Mouse (Mus musculus): Measurements from ENCODE around the gene Cdc34. TPM values are rescaled to one million over a fixed set of nuclear protein-coding genes. Genes with fewer than 3 reads are reported as not detected.

The Cdc34 gene
- polyA plus RNA-seq (2014; fragmentation: Nextera tagmentation; extraction: Ambion mirVana) = 213 and 236 TPM in 2 replicates

DNA sequence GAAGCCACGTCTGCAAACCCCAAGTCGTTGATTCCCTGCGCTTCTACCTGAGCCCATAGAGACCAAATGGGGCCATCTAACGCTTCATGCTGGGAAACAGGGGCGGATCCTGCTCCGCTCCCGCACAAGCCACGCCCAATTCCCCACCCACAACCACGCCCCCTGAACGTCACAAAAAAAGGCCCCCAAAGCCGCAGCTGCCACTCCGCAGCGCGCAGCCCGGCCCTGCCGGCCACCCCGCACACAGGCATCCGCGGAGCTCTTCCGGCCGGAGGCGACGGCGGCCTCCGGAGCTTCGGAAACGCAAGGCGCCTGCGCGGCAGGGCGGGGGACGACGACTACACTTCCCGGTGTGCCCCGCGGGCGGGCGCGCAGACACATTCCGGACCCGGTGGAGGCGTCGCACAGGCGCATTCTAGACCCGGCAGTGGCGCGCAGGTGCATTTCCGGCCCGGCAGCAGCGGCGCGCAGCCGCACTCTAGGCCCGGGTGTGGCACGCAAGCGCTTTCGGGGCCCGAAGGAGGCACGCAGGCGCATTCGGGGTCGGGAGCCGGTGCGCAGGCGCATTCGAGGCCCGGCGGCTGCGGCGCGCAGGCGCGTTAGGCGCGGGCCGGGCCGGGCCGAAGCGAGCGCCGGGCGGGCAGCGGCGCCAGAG is at the start of gene Cdc34:
Cdc34 (plus strand) TSS at position 605 of the 655 bp plus-strand sequence.
- H3K27ac ChIP-seq (ENCODE audit: low read depth, low read length) = peak within 1 kb of the TSS; percentile 87
- under 1% methylated on average over 79 of the region's 84 CpGs for WGBS
- peak within 1 kb of the TSS; percentile 87 for H3K9ac ChIP-seq (ENCODE audit: low read depth, low read length)
- no peaks in the 10 kb centered on the region for H3K27me3 ChIP-seq (replicated peaks; ENCODE audit: control insufficient read depth, insufficient read depth, low read length)
- no peaks in the 10 kb centered on the region for H3K9me3 ChIP-seq (ENCODE audit: control insufficient read depth, low read length)
- H3K36me3 ChIP-seq (ENCODE audit: control insufficient read depth, insufficient read depth, low read length) = peaks cover 24% of the 10 kb centered on the region
- peaks cover 24% of the 10 kb centered on the region for H3K4me1 ChIP-seq (replicated peaks; ENCODE audit: control insufficient read depth, insufficient read depth, low read length)
- peak within 1 kb of the TSS; percentile 91 for H3K4me3 ChIP-seq (ENCODE audit: low read depth, low read length)
- ATAC-seq (replicated peaks; ENCODE audit: low FRiP score) (peak; percentile 92), DNase-seq (ENCODE audit: low spot score) (peak; percentile 98)
- H3K4me2 ChIP-seq = peak within 1 kb of the TSS; percentile 97

DNA sequence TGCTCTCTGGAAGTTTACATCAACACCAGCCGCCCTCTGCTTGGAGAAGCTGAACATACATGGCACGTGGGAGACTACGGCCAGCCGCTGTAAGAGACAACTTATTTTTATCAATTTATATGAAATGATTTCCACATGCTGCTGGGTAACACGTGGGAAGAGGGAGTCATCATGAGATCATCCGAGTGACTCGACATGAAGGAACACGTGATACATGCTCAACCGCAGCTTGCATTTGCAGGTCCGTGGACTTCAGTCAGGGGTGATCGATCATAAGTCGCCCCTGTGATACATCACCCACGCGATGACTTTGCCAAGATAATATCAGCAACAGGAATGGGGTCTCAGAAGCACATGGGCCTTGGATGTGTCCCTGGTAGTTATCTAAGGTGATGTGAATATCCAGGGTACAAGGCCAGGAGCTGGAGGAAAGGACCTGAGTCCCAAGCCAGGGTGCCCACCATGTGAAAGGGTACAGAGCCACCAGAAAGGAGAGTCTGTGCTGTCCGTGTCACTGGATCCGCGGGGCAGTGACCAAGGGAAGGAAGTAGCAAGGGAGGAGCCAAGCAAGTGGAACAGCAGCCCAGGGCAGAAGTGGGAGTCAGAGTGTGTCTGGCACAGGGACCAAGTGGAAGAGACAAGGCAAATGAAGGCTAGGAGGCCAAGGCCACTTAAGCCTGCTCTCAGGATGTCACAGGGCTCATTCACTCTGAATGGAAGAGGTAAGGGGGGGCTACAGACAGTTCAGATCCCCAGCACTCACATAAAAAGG is 48.8 kb upstream of the Cdc34 start:
- DNase-seq (ENCODE audit: low spot score) = no peak
- Histone ChIP-seq H3K27me3 (replicated peaks; ENCODE audit: control insufficient read depth, insufficient read depth, low read length) (peaks cover 29% of the 10 kb centered on the region), H3K36me3 (ENCODE audit: control insufficient read depth, insufficient read depth, low read length) (no peaks in the 10 kb centered on the region), H3K4me3 (ENCODE audit: low read depth, low read length) (no peak overlapping the region), H3K4me1 (replicated peaks; ENCODE audit: control insufficient read depth, insufficient read depth, low read length) (0 out of 2 replicates have a peak, but pooled peaks cover 3% of the 10 kb centered on the region), H3K9ac (ENCODE audit: low read depth, low read length) (no peak overlapping the region), H3K4me2 (no peak overlapping the region), H3K27ac (ENCODE audit: low read depth, low read length) (no peak overlapping the region), H3K9me3 (ENCODE audit: control insufficient read depth, low read length) (no peaks in the 10 kb centered on the region)
- WGBS = 73% methylated on average over 17 of the region's 17 CpGs
- no peak for ATAC-seq (replicated peaks; ENCODE audit: low FRiP score)

DNA sequence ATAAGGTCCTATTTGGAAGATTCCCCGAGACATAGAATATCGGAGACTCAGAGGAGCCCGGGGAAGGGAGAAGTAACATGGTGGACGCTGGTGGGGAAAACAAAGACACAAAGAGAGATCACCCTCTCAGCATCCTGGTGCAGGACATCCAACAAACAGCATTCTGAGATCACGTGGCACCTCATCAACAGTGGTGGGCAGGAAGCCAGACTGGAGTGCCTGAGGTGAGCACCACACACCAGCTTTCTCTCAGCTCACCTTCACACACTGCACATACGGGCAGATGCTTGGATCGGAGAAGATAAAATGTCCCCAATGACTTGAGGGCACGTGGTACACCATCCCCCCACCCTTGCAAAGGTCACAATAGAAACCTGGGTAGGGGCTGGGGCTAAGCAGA is 45.7 kb upstream of the Cdc34 start:
- WGBS = 73% methylated on average over 8 of the region's 8 CpGs

DNA sequence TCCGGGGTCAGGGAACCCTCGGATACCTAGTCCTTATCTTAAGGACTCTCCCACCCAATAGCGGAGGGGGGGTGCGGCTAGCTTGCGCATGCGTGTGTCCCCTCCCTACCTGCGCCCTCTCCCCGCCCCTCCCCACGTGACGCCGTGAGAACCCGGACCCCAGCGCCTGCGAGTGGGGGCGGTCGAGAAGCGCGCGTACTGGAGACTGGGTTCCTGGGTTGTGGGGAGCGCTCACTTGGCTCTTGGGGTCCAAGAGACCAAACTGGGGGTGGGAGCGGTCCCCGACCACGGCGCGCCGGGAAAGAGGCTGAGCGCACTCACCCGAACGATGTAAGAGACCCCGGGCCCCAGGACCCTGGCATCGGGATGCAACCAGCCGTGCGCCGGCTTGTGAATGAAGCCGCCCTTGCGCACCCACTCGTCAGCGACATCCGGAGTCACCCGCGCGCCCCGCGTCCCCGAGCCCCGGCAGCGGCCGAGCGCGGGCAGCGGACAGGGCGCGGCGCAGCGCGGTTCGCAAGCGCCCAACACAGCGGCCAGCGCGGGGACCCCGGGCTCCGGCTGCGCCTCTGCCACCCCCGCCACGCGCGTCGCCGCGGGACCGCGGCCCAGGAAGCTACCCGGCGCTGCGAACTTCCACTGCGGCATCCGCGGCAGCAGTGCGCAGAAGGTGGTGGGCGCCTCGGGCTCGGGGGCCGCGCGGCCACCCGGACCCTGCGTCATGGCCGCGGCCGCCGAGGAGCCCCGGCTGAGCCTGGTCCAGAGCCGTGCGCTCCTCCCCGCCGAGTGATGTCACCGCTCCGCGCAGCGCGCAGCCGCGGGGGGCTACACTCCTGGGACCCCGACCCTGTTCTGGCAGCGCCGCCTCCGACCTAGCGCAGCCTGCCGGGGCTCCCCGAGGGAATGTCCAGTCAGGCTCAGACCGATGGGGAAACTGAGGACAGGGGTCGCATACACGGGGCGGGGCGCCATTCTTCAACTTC is 44.6 kb upstream of the Cdc34 start, which contains the start of gene Shc2:
Shc2 (minus strand) TSS at position 791 of the 983 bp plus-strand sequence.
- no peaks in the 10 kb centered on the region for H3K36me3 ChIP-seq (ENCODE audit: control insufficient read depth, insufficient read depth, low read length)
- H3K27me3 ChIP-seq (replicated peaks; ENCODE audit: control insufficient read depth, insufficient read depth, low read length) = peaks cover 46% of the 10 kb centered on the region
- ATAC-seq (replicated peaks; ENCODE audit: low FRiP score) (peak; percentile 38; the same call in 1 of the 2 replicates), DNase-seq (ENCODE audit: low spot score) (peak; percentile 51)
- H3K4me1 ChIP-seq (replicated peaks; ENCODE audit: control insufficient read depth, insufficient read depth, low read length) = peaks cover 8% of the 10 kb centered on the region; the same call in 1 of the 2 replicates
- peak within 1 kb of the TSS; percentile 61 for H3K4me3 ChIP-seq (ENCODE audit: low read depth, low read length)
- H3K27ac ChIP-seq (ENCODE audit: low read depth, low read length) = no peak within 1 kb of the TSS
- peak within 1 kb of the TSS; percentile 51 for H3K9ac ChIP-seq (ENCODE audit: low read depth, low read length)
- H3K9me3 ChIP-seq (ENCODE audit: control insufficient read depth, low read length) = no peaks in the 10 kb centered on the region
- 1% methylated on average over 116 of the region's 116 CpGs for WGBS
- H3K4me2 ChIP-seq = peak within 1 kb of the TSS; percentile 74

More for the DNA sequence above, 45.7 kb upstream of the Cdc34 start:
- H3K9me3 ChIP-seq (ENCODE audit: control insufficient read depth, low read length) = no peaks in the 10 kb centered on the region
- H3K27me3 ChIP-seq (replicated peaks; ENCODE audit: control insufficient read depth, insufficient read depth, low read length) = peaks cover 46% of the 10 kb centered on the region
- H3K36me3 ChIP-seq (ENCODE audit: control insufficient read depth, insufficient read depth, low read length) = no peaks in the 10 kb centered on the region
- no peak overlapping the region for H3K27ac ChIP-seq (ENCODE audit: low read depth, low read length)
- DNase-seq (ENCODE audit: low spot score) = no peak
- no peak overlapping the region for H3K4me2 ChIP-seq
- no peak for ATAC-seq (replicated peaks; ENCODE audit: low FRiP score)
- H3K4me3 ChIP-seq (ENCODE audit: low read depth, low read length) = no peak overlapping the region
- H3K4me1 ChIP-seq (replicated peaks; ENCODE audit: control insufficient read depth, insufficient read depth, low read length) = peaks cover 8% of the 10 kb centered on the region; the same call in 1 of the 2 replicates
- no peak overlapping the region for H3K9ac ChIP-seq (ENCODE audit: low read depth, low read length)

DNA sequence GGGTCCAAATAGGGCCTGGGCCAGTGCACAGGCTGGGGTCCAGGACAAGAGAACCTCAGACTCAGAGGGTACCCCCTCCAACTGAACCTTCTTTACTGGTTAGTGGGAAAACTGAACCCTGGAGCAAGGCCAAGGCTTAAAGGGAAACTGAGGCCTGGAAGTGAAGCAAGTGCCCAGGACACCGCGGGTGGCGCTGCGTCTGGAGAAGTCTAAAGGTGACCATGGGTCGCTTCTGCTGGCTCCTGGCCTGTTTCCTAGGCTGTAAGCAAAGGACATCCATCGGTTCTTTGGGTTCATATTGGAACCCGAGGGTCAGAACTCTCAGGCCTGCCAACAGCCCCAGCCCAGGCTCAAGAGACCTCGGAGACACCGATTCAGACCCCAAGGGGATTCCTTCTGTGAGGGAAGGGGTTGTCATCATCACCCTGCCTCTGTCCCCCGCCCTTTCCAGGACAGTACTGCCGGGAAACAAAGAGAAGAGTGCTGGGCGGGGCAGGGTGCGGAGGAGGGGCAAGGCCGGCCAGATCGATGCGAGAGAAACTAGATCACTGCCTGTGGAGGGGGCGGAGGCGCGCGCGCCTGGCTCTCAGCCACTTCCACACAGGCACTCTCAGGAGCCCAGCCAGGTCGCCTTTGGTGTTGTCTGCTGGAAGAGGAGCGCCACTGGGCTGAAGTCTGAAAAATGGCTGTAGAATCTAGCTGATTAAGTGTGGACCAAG is 43.4 kb upstream of the Cdc34 start:
- Histone ChIP-seq H3K4me2 (peak overlapping the region; percentile 44), H3K4me3 (ENCODE audit: low read depth, low read length) (no peak overlapping the region)
- 7% methylated on average over 23 of the region's 23 CpGs for WGBS

DNA sequence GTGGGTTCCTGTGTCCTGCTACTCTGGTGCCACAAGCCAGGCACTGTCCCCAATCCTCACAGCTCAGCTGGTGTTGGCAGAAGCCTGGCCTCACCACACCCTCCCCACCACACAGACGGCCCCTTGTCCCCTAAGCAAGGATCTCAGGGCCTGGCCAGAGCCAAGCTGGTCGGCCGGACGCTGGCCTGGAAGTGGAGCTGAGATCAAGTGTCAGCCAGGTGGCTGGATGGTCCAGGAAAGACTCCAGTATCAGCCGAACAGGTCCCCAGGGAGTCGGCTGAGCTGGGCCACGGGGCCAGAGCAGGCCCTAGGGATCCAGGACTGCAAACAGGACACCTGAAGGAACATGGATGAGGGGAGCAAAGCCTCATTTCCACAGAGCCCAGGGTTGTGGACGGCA is 36.3 kb upstream of the Cdc34 start, which contains the start of gene Odf3l2:
Odf3l2 (minus strand) TSS at position 28 of the 400 bp plus-strand sequence.
- 73% methylated on average over 8 of the region's 8 CpGs for WGBS
- ATAC-seq (replicated peaks; ENCODE audit: low FRiP score) (no peak), DNase-seq (ENCODE audit: low spot score) (no peak)
- Histone ChIP-seq H3K9me3 (ENCODE audit: control insufficient read depth, low read length) (no peaks in the 10 kb centered on the region), H3K27ac (ENCODE audit: low read depth, low read length) (no peak within 1 kb of the TSS), H3K4me1 (replicated peaks; ENCODE audit: control insufficient read depth, insufficient read depth, low read length) (no peaks in the 10 kb centered on the region), H3K27me3 (replicated peaks; ENCODE audit: control insufficient read depth, insufficient read depth, low read length) (no peaks in the 10 kb centered on the region; the same call in 1 of the 2 replicates), H3K9ac (ENCODE audit: low read depth, low read length) (no peak within 1 kb of the TSS), H3K4me2 (no peak within 1 kb of the TSS), H3K36me3 (ENCODE audit: control insufficient read depth, insufficient read depth, low read length) (no peaks in the 10 kb centered on the region), H3K4me3 (ENCODE audit: low read depth, low read length) (no peak within 1 kb of the TSS)

More for the DNA sequence above, 43.4 kb upstream of the Cdc34 start:
- peaks cover 46% of the 10 kb centered on the region for H3K27me3 ChIP-seq (replicated peaks; ENCODE audit: control insufficient read depth, insufficient read depth, low read length)
- no peak for ATAC-seq (replicated peaks; ENCODE audit: low FRiP score)
- no peak for DNase-seq (ENCODE audit: low spot score)
- H3K27ac ChIP-seq (ENCODE audit: low read depth, low read length) = no peak overlapping the region
- no peak overlapping the region; the same call in 1 of the 2 replicates for H3K9ac ChIP-seq (ENCODE audit: low read depth, low read length)
- H3K36me3 ChIP-seq (ENCODE audit: control insufficient read depth, insufficient read depth, low read length) = no peaks in the 10 kb centered on the region
- H3K4me1 ChIP-seq (replicated peaks; ENCODE audit: control insufficient read depth, insufficient read depth, low read length) = peaks cover 8% of the 10 kb centered on the region; the same call in 1 of the 2 replicates
- no peaks in the 10 kb centered on the region for H3K9me3 ChIP-seq (ENCODE audit: control insufficient read depth, low read length)

DNA sequence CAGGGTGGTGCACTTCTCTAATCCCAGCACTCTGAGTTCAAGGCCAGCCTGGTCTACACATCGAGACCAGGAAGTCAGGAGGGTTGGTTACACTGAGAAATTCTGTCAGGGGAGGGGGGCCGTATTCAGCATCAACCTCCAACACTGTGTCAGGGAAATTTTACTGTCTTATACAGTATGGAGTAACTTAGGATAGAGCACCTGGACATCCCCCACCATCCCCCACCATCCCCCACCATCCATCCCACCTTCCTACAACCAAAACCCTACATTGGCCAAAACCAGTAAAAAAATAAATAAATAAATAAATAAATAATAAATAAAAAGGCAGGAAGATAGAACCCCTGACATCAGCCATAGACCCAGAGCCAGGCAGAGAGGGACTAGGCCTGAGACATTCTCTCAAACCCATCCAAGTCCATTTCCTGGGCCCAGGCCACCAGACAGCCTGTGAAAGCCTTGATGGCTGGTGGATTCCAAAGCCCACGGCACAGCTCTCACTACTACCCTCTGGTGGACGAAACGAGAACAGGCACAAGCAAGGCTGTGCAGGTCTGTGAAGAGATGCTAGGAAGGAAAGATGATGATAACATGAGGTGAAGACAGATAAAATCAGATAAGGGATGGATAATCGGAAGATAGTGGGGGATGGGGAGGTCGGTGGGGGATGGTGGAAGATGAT is 32.8 kb upstream of the Cdc34 start:
- no peak overlapping the region for H3K4me2 ChIP-seq
- H3K27me3 ChIP-seq (replicated peaks; ENCODE audit: control insufficient read depth, insufficient read depth, low read length) = peaks cover 2% of the 10 kb centered on the region; the same call in 1 of the 2 replicates
- no peak overlapping the region for H3K27ac ChIP-seq (ENCODE audit: low read depth, low read length)
- no peak for DNase-seq (ENCODE audit: low spot score)
- H3K36me3 ChIP-seq (ENCODE audit: control insufficient read depth, insufficient read depth, low read length) = no peaks in the 10 kb centered on the region
- ATAC-seq (replicated peaks; ENCODE audit: low FRiP score) = no peak
- no peaks in the 10 kb centered on the region for H3K9me3 ChIP-seq (ENCODE audit: control insufficient read depth, low read length)
- H3K4me1 ChIP-seq (replicated peaks; ENCODE audit: control insufficient read depth, insufficient read depth, low read length) = no peaks in the 10 kb centered on the region
- no peak overlapping the region for H3K4me3 ChIP-seq (ENCODE audit: low read depth, low read length)
- 24% methylated on average over 7 of the region's 7 CpGs for WGBS
- H3K9ac ChIP-seq (ENCODE audit: low read depth, low read length) = no peak overlapping the region

Measured in liver, embryonic 11.5 days (tissue).